Mouse (Mus musculus): ENCODE measurements around the gene Synpo2l.

Gene Synpo2l

GRCm38 (mm10) chr14:20661661-20662331 is 6.4 kb downstream of the Synpo2l start:
- CTCF ChIA-PET, result interaction anchor here (0.5 to 3.9 kb wide), 28 partner anchors 9 to 887 kb away, joined by 3 to 34 read pairs (median 4); partner anchors contain the start of genes Anxa7 (in 2 of the 4), Cfap70 (in 1 of the 4), Fut11 (in 1 of the 4) and Sec24c (in 1 of the 4)
- POLR2A ChIA-PET, result interaction anchor here in 3 of 4 experiments (0.6 to 5.9 kb wide), 43 partner anchors 8 to 391 kb away, joined by 3 to 84 read pairs (median 4); partner anchors contain the start of genes Usp54 (in 3 of the 3), Adk (in 2 of the 3), Ap3m1 (in 2 of the 3) and Mrps16 (in 2 of the 3)

DNA sequence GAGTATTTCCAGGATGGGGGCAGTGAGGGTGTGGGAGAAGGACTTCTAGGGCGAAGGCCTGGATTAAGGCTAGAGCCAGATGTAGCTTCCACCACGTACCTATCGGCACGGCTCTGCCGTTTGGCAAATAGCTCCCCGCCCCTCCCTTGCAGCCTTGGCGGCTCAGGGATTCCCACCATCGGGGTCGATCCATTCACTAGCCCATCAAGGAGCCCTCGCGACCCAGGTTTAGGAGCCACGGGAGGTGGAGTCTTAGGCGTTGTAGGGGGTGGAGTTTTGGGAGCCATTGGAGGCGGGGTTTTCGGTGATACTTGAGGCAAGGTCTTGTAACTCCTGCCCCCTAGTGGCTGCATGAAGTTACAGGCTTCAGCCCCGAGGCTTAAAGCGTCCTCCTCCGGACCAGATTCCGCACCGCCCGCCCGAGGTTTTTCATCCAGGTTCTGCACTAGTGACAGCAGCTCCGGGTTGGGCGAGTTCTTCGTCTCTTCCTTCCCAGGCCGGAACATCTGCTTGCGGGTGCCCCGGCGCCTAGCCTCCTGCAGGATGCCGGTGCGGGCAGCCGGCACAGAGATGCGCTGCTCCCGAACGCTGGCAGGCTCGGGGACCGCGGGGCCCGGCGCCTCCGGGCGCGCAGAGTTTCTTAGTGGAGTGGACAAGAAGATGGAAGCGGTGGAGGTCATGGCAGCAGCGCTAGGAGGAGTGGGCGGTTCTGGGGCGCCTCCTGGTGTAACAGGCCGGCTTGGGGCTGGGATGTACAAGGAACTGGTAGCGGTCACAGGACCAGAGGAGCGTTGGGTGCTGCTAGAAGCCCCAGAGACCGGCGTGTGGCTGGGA is 7.1 kb downstream of the Synpo2l start:
- POLR2A ChIA-PET, result interaction anchor here in 3 of 4 experiments (0.6 to 5.9 kb wide), 66 partner anchors 9 to 546 kb away, joined by 3 to 84 read pairs (median 4); partner anchors contain the start of genes Sec24c (in 3 of the 3), Usp54 (in 3 of the 3), Adk (in 2 of the 3) and Ap3m1 (in 2 of the 3)
- CTCF ChIA-PET, result interaction anchor here (0.5 to 3.9 kb wide), 36 partner anchors 10 to 499 kb away, joined by 3 to 34 read pairs (median 4); partner anchors contain the start of genes Ppp3cb (in 2 of the 4), Anxa7 (in 1 of the 4), Cfap70 (in 1 of the 4) and Fut11 (in 1 of the 4)

GRCm38 (mm10) chr14:20659687-20660086 is 8.5 kb downstream of the Synpo2l start:
- POLR2A ChIA-PET, result interaction anchor here in 3 of 4 experiments (1.0 to 5.9 kb wide), 27 partner anchors 11 to 478 kb away, joined by 3 to 84 read pairs (median 6); partner anchors contain the start of genes Sec24c (in 3 of the 3), Ppp3cb (in 2 of the 3), Usp54 (in 2 of the 3) and Adk (in 1 of the 3)
- CTCF ChIA-PET, result interaction anchor here (0.6 to 3.9 kb wide), 13 partner anchors 11 to 266 kb away, joined by 3 to 34 read pairs (median 4); partner anchors contain the start of genes Fut11 (in 1 of the 4), Sec24c (in 1 of the 4) and Usp54 (in 1 of the 4)

GRCm38 (mm10) chr14:20658902-20659301 is 9.3 kb downstream of the Synpo2l start:
- POLR2A ChIA-PET, result interaction anchor here (1.0 to 5.9 kb wide), 19 partner anchors 14 to 576 kb away, joined by 3 to 84 read pairs (median 5); partner anchors contain the start of genes Usp54 (in 3 of the 4), Sec24c (in 2 of the 4), Adk (in 1 of the 4) and Ap3m1 (in 1 of the 4)
- CTCF ChIA-PET, result interaction anchor here (0.6 to 2.9 kb wide), 10 partner anchors 14 to 282 kb away, joined by 3 to 25 read pairs (median 4); partner anchors contain the start of gene Usp54 (in 1 of the 4)

DNA sequence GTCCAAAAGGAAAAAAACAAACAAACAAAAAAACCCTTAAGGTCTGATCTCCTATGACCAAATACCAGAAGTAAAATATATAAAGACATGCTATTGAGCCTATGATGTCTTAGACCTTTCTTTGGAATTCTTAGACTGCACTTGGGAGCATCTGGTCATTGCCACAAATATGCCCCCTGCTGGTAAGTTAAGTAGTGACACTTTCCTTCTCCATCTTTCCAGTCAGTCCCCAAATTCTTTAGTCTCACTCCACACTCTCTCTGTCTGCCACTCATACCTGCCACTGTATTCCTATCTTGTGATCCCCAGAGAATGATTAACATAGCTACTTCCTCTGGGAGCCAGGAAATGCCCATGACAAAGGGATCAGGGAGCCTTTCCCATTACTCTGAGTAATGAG is 9.8 kb downstream of the Synpo2l start:
- POLR2A ChIA-PET, result interaction anchor here (0.6 to 5.3 kb wide), 19 partner anchors 14 to 576 kb away, joined by 3 to 69 read pairs (median 5); partner anchors contain the start of genes Usp54 (in 3 of the 4), Sec24c (in 2 of the 4), Adk (in 1 of the 4) and Ap3m1 (in 1 of the 4)
- CTCF ChIA-PET, result interaction anchor here (0.6 to 2.9 kb wide), 14 partner anchors 13 to 287 kb away, joined by 3 to 25 read pairs (median 4); partner anchors contain the start of gene Usp54 (in 2 of the 4)

DNA sequence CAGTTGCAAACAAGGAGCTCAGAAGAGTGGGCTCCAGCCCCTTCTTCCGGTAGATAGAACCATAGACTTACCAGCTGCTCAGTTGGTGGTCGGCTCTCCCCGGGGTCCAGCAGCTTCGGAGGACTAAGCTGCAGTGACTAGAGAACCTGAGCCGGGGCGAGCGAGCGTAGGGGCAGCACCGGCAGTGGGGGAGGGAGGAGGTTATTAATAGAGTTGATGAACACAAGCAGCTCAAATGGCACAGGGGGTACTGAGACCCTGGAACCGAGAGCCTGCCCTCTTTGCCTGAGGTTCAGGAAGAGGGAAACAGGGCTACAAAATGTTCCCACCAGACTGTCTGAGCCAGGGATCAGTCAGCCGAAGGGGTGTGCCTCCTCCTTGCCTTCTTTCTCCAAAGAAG is 11.8 kb downstream of the Synpo2l start, which contains the start of gene Myoz1:
Gene Myoz1 (minus strand): TSS at position 180 of the 400 bp plus-strand sequence.
- ChIA-PET CTCF (interaction anchor here in 3 of 4 experiments (1.2 to 1.7 kb wide), 4 partner anchors 11 to 80 kb away, joined by 4 to 7 read pairs (median 6); no protein-coding TSS in a partner anchor), POLR2A (interaction anchor here in 2 of 4 experiments (1.0 to 2.0 kb wide), 7 partner anchors 14 to 210 kb away, joined by 3 to 10 read pairs (median 5); partner anchors contain the start of gene Usp54 (in 2 of the 2))

DNA sequence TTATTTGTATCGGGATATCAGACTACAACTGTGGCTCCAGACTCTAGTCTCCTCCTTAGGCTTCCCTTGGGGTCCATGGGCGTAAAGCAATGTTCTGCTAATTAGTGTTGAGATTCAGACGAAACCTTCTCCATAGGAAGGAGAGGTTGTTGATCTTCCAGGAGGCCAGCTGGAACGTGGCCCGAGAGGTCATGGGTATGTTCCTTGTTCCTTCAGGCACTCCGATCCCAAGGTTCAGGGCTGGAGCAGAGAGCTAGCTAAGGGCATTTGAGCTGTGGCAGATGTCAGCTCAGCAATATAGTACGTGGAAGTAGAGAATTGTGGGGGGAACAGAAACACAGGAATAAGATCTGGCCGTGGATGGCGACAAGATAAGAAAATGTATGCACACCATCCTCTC is 12.4 kb downstream of the Synpo2l start:
- ChIA-PET POLR2A (interaction anchor here in 3 of 4 experiments (0.6 to 2.0 kb wide), 9 partner anchors 8 to 209 kb away, joined by 3 to 10 read pairs (median 5); partner anchors contain the start of gene Usp54 (in 2 of the 3)), CTCF (interaction anchor here in 3 of 4 experiments (1.2 to 1.7 kb wide), 4 partner anchors 10 to 80 kb away, joined by 4 to 7 read pairs (median 6); no protein-coding TSS in a partner anchor)

GRCm38 (mm10) chr14:20654690-20655421 is 13.3 kb downstream of the Synpo2l start:
- CTCF ChIA-PET, result interaction anchor here in 2 of 4 experiments (0.6 to 1.7 kb wide), 3 partner anchors 9 to 265 kb away, joined by 3 to 6 read pairs (median 4); no protein-coding TSS in a partner anchor
- POLR2A ChIA-PET, result interaction anchor here in 3 of 4 experiments (0.6 to 2.0 kb wide), 6 partner anchors 9 to 46 kb away, joined by 3 to 10 read pairs (median 6); partner anchors contain the start of gene Usp54 (in 2 of the 3)

- ChIA-PET POLR2A (interaction anchor here in 3 of 4 experiments (0.9 to 2.2 kb wide), 8 partner anchors 9 to 172 kb away, joined by 3 to 9 read pairs (median 4); partner anchors contain the start of genes Anxa7 (in 1 of the 3), Sec24c (in 1 of the 3) and Usp54 (in 1 of the 3)), CTCF (interaction anchor here in 2 of 4 experiments (0.5 to 1.3 kb wide), 4 partner anchors 9 to 414 kb away, joined by 3 to 4 read pairs (median 3); no protein-coding TSS in a partner anchor)
Measured at GRCm38 (mm10) chr14:20651722-20652256, 16.4 kb downstream of the Synpo2l start.

DNA sequence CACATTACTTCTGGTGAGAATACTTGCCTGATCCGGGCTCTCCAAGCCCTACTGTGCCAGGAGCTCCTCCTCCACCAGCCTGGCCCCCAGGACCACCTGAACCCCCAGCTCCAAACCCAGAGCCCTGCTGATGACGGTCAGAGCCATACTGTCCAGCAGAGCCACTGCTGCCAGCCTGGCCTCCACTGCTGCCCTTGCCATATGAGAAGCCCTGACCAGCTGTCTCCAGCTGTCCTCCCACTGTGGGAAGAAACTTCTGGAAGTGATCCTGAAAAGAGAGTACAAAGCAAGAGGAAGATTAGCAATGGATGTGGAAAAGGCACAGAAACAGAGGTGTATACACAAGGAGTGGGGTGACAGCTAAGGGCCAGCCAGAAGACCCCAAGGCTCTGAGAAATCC is 17.2 kb downstream of the Synpo2l start:
- ChIA-PET CTCF (interaction anchor here in 2 of 4 experiments (0.5 to 1.0 kb wide), 2 partner anchors 10 to 19 kb away, joined by 3 read pairs; no protein-coding TSS in a partner anchor), POLR2A (interaction anchor here in 3 of 4 experiments (0.9 to 2.2 kb wide), 9 partner anchors 10 to 171 kb away, joined by 3 to 9 read pairs (median 4); partner anchors contain the start of genes Sec24c (in 2 of the 3), Anxa7 (in 1 of the 3) and Usp54 (in 1 of the 3))

DNA sequence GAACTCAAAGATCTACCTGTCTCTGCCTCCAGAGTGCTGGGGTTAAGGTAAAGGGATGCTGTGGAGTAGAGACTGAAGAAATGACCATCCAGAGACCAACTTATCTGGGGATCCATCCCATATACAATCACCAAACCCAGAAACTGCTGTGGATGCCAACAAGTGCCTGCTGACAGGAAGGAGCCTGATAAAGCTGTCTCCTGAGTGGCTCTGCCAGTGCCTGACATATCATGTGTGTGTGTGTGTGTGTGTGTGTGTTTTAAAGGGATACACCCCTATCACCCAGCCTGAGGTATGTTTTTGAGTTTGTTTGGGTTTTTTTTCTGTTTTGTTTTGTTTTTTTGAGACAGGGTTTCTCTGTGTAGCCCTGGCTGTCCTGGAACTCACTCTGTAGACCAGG is 21.8 kb downstream of the Synpo2l start:
- ChIA-PET CTCF (no interaction called here), POLR2A (no interaction called here)

GRCm38 (mm10) chr14:20645547-20645946 is 22.6 kb downstream of the Synpo2l start:
- ChIA-PET CTCF (interaction anchor here in 2 of 4 experiments (1.1 to 2.0 kb wide), 7 partner anchors 10 to 70 kb away, joined by 3 to 13 read pairs (median 4); partner anchors contain the start of gene Myoz1 (in 1 of the 2)), POLR2A (interaction anchor here in 2 of 4 experiments (0.8 to 1.9 kb wide), 6 partner anchors 13 to 283 kb away, joined by 3 to 6 read pairs (median 4); partner anchors contain the start of gene Vcl (in 1 of the 2))

DNA sequence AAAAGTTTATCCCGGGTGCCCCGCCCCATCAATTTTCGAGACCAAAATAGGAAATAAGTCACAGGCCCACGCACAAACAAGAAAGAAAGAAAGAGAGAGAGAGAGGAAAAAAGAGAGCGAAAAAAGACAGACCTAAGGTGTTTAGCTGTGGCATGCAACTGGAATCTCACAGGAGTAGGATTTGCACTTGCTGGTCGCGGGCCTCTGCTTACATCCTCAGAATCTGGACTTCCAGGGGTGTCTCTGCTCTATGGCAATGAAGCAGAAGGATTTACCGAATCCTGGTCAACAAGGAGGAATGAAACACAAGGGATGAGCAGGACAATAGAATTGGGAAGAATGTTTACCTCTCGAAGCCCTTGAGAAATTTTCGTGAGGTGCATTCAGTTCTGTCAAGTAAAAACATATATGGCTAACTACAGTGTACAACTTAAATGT is 26.7 kb downstream of the Synpo2l start:
- ChIA-PET POLR2A (interaction anchor here (0.6 to 4.2 kb wide), 49 partner anchors 10 to 559 kb away, joined by 3 to 69 read pairs (median 6); partner anchors contain the start of genes Ppp3cb (in 3 of the 4), Sec24c (in 3 of the 4), Vcl (in 3 of the 4) and Adk (in 2 of the 4)), CTCF (interaction anchor here in 3 of 4 experiments (0.8 to 1.7 kb wide), 5 partner anchors 16 to 65 kb away, joined by 3 to 5 read pairs (median 4); no protein-coding TSS in a partner anchor)

GRCm38 (mm10) chr14:20640644-20641437 is 27.3 kb downstream of the Synpo2l start, which contains the start of gene Usp54:
TSS of gene Usp54 (minus strand) at chr14:20641063.
- CTCF ChIA-PET, result interaction anchor here in 2 of 4 experiments (0.6 to 1.6 kb wide), 8 partner anchors 9 to 243 kb away, joined by 3 to 9 read pairs (median 4); partner anchors contain the start of gene Sec24c (in 1 of the 2)
- POLR2A ChIA-PET, result interaction anchor here (0.6 to 4.2 kb wide), 86 partner anchors 8 to 780 kb away, joined by 3 to 69 read pairs (median 5); partner anchors contain the start of genes Ppp3cb (in 3 of the 4), Sec24c (in 3 of the 4), Vcl (in 3 of the 4) and Adk (in 2 of the 4)
